Mouse (Mus musculus) cerebellum, adult 2 months (tissue): ENCODE measurements around the gene Cdc42ep2. TPM values are rescaled to one million over a fixed set of nuclear protein-coding genes. Genes with fewer than 3 reads are reported as not detected.

Experiments
- DNase-seq, 2 experiments: peaks; one replicate each; pipeline ENCODE4 v3.0.0; 2021
- H3K27ac ChIP-seq: fragments of 200-500 bp; 2 replicates; pipeline ENCODE4 v1.5.1; 2012; ENCODE audit warnings: low read length, control low read depth, inconsistent platforms; ENCODE audit not compliant: insufficient read depth
- H3K27me3 ChIP-seq: fragments of 200-500 bp; 2 replicates; pipeline ENCODE4 v1.6.1; 2012; ENCODE audit warnings: inconsistent platforms, mild to moderate bottlenecking, low read length, moderate library complexity; ENCODE audit not compliant: control insufficient read depth, insufficient read depth
- H3K4me1 ChIP-seq: fragments of 200-500 bp; 2 replicates; pipeline ENCODE4 v1.6.1; 2011; ENCODE audit warnings: low read length; ENCODE audit not compliant: control insufficient read depth, insufficient read depth
- H3K4me3 ChIP-seq: fragments of 200-500 bp; replicated peaks from 2 replicates; pipeline ENCODE3; 2011; ENCODE audit warnings: mild to moderate bottlenecking, low read depth, low read length, control low read depth; ENCODE audit not compliant: insufficient read depth
- CTCF ChIP-seq: fragments of 200-500 bp; IDR thresholded peaks from 2 replicates; pipeline ENCODE4 v1.5.1; 2011; ENCODE audit warnings: low read depth, mild to moderate bottlenecking, control low read depth, low read length, moderate library complexity, borderline replicate concordance; ENCODE audit not compliant: insufficient read depth
- POLR2A ChIP-seq: fragments of 200-500 bp; IDR thresholded peaks from 2 replicates; pipeline ENCODE4 v1.6.1; 2011; ENCODE audit warnings: low read length, control low read depth, borderline replicate concordance; ENCODE audit not compliant: insufficient read depth
- WGBS: fragments of 180-500 bp; shearing (Covaris S2); methylation state at CpG from one replicate; pipeline ENCODE4 v1.1.7; 2018; 5-methylcytosine and 5-hydroxymethylcytosine counted together
- polyA plus RNA-seq: library from polyadenylated mRNA; depleted of rRNA; stranded (reverse); fragments of >200 nt; gene quantifications from 2 replicates; pipeline ENCODE4 v1.2.3, GENCODE M21; 2012

Cdc42ep2 gene
- polyA plus RNA-seq, 1 experiment, result 25.2 TPM

DNA sequence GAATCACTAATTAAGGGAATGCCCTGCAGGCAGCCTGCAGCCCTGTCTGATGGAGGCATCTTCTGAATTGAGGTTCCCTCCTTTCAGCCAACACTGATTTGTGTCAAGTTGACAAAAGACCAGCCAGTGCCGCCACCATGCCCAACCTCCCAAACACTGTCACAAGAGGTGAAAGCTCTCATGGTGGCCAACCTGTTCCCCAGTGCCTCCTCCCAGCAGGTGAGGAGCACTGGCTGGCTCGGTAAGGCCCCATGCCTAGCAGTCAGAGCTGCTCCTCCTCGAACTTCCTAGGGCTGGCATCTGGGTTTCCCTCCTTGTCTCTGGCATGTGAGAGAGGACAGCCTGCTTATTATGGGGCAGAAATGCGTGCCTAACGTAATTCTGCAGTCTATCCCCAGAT is 15.1 kb upstream of the Cdc42ep2 start:
- Histone ChIP-seq H3K27ac (peak overlapping the region; percentile 65), H3K4me1 (peaks cover 28% of the 10 kb centered on the region), H3K4me3 (no peak overlapping the region), H3K27me3 (no peaks in the 10 kb centered on the region)
- DNase-seq, result peak in 1 of 2 experiments; percentile 38
- 11% methylated on average over 5 of the region's 5 CpGs for WGBS
- TF ChIP-seq POLR2A (no peak), CTCF (no peak)

DNA sequence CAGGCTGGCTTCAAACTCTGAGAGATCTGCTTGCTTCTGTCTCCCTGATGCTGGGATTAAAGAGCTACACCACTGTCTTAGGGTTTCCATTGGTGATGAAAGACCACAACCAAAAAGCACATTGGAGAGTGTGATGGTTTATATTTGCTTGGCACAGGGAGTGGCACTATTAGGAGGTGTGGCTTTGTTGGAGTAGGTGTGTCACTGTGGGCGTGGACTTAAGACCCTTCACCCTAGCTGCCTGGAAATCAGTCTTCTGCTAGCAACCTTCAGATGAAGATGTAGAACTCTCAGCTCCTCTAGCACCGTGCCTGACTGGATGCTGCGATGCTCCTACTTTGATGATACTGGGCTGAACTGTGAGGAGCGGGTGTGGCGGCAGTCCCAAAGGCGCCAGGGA is 13.9 kb upstream of the Cdc42ep2 start:
- WGBS, result 95% methylated on average over 6 of the region's 6 CpGs
- no peak for DNase-seq
- TF ChIP-seq CTCF, result no peak
- no peak for TF ChIP-seq POLR2A
- Histone ChIP-seq H3K4me3 (no peak overlapping the region), H3K4me1 (peaks cover 28% of the 10 kb centered on the region), H3K27ac (no peak overlapping the region), H3K27me3 (no peaks in the 10 kb centered on the region)

DNA sequence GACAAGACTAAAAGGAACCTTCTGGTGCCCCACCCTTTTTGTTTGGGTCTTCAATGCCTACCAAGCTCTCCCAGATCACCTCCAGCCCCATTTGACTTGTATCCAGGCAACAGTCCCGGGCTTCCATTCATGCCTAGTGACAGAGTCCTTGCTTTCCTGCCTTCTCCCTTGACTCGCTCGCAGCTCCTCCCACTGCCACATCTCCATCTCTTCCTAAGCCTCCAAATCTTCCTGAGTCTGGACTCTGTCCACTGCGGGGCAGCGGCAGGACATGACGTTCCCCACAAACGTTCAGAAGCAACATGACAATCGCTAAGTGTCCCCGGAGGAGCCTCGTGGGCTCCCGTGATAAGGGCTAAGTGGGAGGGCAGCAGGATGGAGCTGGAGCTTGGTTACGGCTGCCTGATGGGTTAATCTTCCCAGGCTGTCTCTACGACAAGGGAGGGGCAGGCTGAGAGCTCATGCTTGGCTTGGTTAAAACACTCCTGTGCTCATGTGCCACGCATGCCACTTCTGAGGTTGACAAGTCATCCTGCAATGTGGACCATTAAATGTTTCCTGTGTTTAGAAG is 13.3 kb upstream of the Cdc42ep2 start:
- no peak overlapping the region for H3K27ac ChIP-seq
- no peak for DNase-seq
- peak overlapping the region; percentile 21 for H3K4me3 ChIP-seq
- H3K27me3 ChIP-seq, result no peaks in the 10 kb centered on the region
- TF ChIP-seq POLR2A (no peak), CTCF (no peak)
- WGBS, result 15% methylated on average over 14 of the region's 14 CpGs
- H3K4me1 ChIP-seq, result peaks cover 28% of the 10 kb centered on the region

GRCm38 (mm10) chr19:5937095-5937835 is 12.6 kb upstream of the Cdc42ep2 start:
- no peak overlapping the region for H3K4me3 ChIP-seq
- DNase-seq, result peak in 1 of 2 experiments; percentile 44

GRCm38 (mm10) chr19:5935691-5936090 is 11.1 kb upstream of the Cdc42ep2 start:
- Histone ChIP-seq H3K4me1 (peaks cover 27% of the 10 kb centered on the region), H3K27ac (no peak overlapping the region), H3K4me3 (no peak overlapping the region), H3K27me3 (no peaks in the 10 kb centered on the region)
- TF ChIP-seq POLR2A (no peak), CTCF (no peak)
- 66% methylated on average over 5 of the region's 5 CpGs for WGBS
- no peak for DNase-seq

More at GRCm38 (mm10) chr19:5937095-5937835, 12.6 kb upstream of the Cdc42ep2 start:
- H3K27ac ChIP-seq, result no peak overlapping the region
- no peaks in the 10 kb centered on the region for H3K27me3 ChIP-seq
- TF ChIP-seq CTCF (no peak), POLR2A (no peak)
- WGBS, result 45% methylated on average over 21 of the region's 21 CpGs
- H3K4me1 ChIP-seq, result peaks cover 28% of the 10 kb centered on the region

- peaks cover 24% of the 10 kb centered on the region for H3K4me1 ChIP-seq
- H3K27ac ChIP-seq, result no peak overlapping the region
- no peaks in the 10 kb centered on the region for H3K27me3 ChIP-seq
- DNase-seq, result no peak
- WGBS, result 61% methylated on average over 3 of the region's 3 CpGs
- H3K4me3 ChIP-seq, result no peak overlapping the region
- TF ChIP-seq CTCF (no peak), POLR2A (no peak)
These were observed 10.7 kb upstream of the Cdc42ep2 start for GRCm38 (mm10) chr19:5935266-5935665.

GRCm38 (mm10) chr19:5929634-5930596 is 5.3 kb upstream of the Cdc42ep2 start:
- no peak overlapping the region for H3K27ac ChIP-seq
- WGBS, result 53% methylated on average over 14 of the region's 14 CpGs
- no peaks in the 10 kb centered on the region for H3K27me3 ChIP-seq
- no peak overlapping the region for H3K4me3 ChIP-seq
- no peak for DNase-seq
- H3K4me1 ChIP-seq, result no peaks in the 10 kb centered on the region; the same call in 1 of the 2 replicates
- TF ChIP-seq POLR2A, result no peak
- no peak for TF ChIP-seq CTCF
